Mouse (Mus musculus): ENCODE measurements around the gene Klhl26. TPM values are rescaled to one million over a fixed set of nuclear protein-coding genes. Genes with fewer than 3 reads are reported as not detected.

Klhl26 gene
- total RNA-seq, 2 experiments from 2014 or later: 6.0 to 9.5 TPM

- ATAC-seq (replicated peaks; ENCODE audit: low FRiP score, low TSS enrichment, poor library complexity, severe bottlenecking): no peak
Measured at GRCm38 (mm10) chr8:70503062-70503750, 26.4 kb upstream of the Klhl26 start.

DNA sequence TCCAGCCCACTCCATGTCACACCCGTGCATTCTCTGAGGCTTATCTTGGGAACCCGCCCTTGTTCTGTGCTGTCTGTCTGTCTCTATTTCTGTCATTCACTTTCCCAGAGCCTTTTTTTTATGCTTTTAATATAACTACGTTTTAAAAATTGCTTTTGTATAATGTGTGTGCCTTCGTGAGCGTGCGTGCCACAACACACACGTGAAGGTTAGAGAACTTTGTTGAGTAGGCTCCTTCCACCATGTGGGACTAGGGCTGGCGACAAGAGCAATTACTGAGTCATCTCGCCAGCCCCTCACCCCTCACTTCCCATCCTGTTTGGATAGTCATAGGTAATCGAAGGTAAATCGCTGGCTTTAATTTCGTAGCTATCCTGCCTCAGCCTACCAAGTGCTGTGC lies 25.8 kb upstream of the Klhl26 start:
- no peak for ATAC-seq (replicated peaks; ENCODE audit: low FRiP score, low TSS enrichment, poor library complexity, severe bottlenecking)

- ATAC-seq (replicated peaks; ENCODE audit: low FRiP score, low TSS enrichment, poor library complexity, severe bottlenecking): no peak
Measured at GRCm38 (mm10) chr8:70501820-70502529, 25.2 kb upstream of the Klhl26 start.

GRCm38 (mm10) chr8:70500386-70501301 lies 23.9 kb upstream of the Klhl26 start:
- ATAC-seq (replicated peaks; ENCODE audit: low FRiP score, low TSS enrichment, poor library complexity, severe bottlenecking): peak; percentile 73

GRCm38 (mm10) chr8:70495771-70496062 lies 18.9 kb upstream of the Klhl26 start:
- no peak for ATAC-seq (replicated peaks; ENCODE audit: low FRiP score, low TSS enrichment, poor library complexity, severe bottlenecking)

DNA sequence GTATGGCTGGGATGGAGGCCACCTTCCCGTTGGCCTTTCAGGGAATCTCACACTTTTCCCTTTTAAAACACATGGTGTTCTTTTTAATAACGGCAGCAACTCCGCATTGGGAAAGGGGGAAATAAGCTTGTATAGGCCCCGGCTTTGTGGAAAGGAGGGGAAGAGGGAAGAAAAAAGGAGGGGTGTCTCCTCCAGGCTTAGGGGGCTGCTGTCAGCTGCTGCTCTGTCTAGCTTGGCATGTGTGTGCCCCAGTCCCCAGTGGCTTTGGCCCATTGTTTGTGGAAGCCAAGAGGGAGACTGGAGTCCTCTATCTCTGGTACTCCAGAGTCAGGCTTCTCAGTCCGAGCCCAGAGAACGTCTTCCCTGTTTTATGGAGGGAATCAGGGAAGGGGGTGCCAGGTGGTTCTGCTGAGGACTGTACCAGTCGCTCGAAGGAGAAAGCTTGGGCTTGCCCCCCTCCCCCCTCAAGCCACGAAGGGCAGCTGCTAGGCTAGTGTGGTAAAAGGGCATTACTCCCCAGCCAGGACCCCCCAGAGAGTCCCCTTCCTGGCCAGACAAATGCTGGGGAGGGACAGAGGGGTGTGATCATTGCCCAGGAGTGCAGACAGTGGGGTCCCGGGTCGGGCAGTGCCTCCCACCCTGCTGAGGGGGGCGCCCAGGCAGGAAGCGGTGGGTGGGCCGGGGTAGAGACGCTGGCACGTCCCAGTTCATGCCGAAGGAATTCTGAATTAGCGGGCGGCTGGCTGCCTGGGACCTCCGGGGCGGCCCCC lies 18.4 kb upstream of the Klhl26 start:
- ATAC-seq (replicated peaks; ENCODE audit: low FRiP score, low TSS enrichment, poor library complexity, severe bottlenecking): no peak

DNA sequence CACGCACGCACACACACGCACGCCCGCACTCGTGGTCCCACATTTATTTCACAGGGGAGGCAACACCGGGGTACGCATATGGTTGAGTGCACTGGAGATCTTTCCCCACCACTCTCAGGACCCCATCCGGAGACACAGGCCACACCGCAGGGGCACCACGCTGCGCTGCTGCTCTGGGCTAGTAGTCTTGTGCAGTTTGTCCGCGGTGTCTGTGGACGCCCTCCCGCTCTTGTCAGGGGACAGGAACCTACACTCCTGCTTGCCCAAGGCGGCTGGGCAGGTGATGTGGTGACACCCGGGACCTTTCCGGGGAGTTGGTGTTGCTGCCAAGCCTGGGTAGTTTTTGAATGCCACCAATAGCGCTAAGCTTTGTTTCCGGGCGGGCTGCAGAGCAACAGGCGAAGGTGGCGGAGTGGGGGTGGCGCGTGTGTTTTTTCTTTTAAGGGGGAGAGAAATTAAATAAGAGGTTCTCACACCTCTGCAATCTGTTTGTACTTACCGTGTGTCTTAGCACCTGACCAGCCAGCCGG lies 17.7 kb upstream of the Klhl26 start:
- ATAC-seq (replicated peaks; ENCODE audit: low FRiP score, low TSS enrichment, poor library complexity, severe bottlenecking): no peak

DNA sequence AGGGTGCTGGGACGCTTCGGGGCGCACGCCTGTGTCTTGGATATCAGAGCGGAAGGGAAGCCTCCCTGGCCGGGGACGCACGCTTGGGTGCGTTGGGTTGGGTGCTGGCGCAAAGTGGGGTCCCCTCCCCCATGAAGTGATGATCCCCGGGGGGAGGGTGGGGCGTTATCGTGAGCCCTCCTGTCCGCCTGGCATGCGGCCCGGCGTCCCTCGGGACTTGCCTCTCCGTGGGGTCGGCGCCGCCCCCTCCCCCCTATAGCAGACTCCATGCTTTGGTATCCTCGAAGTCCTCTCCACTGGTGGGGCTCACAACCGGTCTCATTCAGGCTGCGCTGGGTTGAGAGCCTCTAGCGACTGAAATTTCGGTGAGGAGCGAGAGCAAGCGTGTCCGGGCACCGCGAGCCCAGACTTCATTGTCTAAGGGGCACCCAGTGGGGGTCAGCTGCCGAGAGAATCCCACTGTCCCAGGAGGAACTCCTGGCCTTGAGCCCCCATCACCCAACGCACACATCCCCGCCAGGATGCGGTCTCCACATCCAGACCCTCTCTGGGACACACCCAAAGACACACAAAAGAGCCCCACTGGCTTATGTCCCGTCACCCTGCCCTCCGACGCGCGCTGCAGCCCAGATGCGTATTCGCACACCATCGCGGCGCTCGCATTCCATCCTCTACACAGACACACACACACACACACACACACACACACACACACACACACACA lies 17.1 kb upstream of the Klhl26 start:
- no peak for ATAC-seq (replicated peaks; ENCODE audit: low FRiP score, low TSS enrichment, poor library complexity, severe bottlenecking)

DNA sequence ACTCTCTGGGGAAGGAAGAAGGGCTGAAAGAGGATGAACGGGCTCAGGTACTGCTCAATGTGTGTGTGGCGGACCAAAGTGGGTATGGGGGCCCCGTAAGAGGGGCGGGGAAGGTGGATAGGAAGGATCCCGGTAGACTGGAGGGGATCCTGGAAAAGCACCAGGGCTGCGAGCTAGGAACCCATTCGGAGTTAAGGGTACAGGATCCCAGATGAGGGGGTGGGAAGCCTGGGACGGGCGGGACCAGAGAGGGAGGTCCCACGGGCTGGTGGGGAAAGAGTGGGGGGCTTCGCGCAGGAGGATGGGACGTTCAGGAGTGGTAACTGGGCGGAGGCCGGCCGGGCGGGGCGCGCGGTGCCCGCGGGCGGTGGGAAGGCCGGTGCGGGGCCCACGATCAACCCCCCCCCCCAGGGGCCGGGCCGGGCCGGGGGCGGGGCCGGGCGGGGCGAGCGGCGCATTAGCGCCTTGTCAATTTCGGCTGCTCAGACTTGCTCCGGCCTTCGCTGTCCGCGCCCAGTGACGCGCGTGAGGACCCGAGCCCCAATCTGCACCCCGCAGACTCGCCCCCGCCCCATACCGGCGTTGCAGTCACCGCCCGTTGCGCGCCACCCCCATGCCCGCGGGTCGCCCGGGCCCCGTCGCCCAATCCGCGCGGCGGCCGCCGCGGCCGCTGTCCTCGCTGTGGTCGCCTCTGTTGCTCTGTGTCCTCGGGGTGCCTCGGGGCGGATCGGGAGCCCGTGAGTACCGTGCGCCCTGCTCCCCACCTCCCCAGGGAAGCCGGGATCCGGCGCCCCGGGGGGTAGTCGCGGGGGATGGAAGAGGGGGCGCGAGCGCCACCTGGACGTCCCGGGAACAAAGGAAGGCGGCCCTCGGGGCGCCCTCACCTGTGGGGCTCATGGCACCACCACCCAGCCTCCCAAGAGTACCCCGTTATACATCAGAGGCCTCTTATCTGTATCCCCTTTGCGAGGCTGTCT lies 16.2 kb upstream of the Klhl26 start, which contains the start of gene Crlf1:
TSS of gene Crlf1 (plus strand) at position 495 of the 977 bp plus-strand sequence.
- no peak for ATAC-seq (replicated peaks; ENCODE audit: low FRiP score, low TSS enrichment, poor library complexity, severe bottlenecking)

DNA sequence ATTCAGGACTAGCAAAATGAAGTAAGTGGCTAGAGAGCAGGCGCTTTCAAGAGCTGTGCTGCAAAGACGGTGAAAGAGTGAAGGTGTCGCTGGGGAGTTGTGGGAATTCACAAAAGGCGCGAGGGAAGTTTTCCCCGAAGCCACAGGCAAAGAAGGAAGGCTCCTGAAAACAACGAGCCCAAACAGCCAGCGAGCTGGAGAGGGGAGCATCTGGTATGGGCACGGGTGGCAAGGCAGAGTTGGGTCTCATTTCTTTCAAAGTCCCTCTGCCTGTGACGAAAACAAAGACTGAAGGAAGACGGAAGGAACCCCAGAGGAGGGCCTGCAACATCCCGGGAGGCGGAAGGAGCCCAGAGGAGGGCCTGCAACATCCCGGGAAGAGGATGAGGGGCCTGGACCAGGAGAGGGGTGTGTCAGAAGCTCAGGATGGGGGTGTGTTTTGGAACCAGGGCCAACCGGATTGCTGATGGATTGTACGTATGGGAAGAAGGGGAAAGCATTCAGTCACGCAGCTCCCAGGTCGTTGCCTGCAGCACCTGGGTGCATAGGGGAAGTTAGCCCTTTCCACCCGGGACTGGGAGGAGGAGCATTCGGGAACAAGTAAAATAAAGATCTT lies 14.2 kb upstream of the Klhl26 start:
- no peak for ATAC-seq (replicated peaks; ENCODE audit: low FRiP score, low TSS enrichment, poor library complexity, severe bottlenecking)

- no peak for ATAC-seq (replicated peaks; ENCODE audit: low FRiP score, low TSS enrichment, poor library complexity, severe bottlenecking)
Measured at GRCm38 (mm10) chr8:70490061-70490879, 13.5 kb upstream of the Klhl26 start.

- no peak for ATAC-seq (replicated peaks; ENCODE audit: low FRiP score, low TSS enrichment, poor library complexity, severe bottlenecking)
Measured at GRCm38 (mm10) chr8:70489576-70489975, 12.8 kb upstream of the Klhl26 start.

DNA sequence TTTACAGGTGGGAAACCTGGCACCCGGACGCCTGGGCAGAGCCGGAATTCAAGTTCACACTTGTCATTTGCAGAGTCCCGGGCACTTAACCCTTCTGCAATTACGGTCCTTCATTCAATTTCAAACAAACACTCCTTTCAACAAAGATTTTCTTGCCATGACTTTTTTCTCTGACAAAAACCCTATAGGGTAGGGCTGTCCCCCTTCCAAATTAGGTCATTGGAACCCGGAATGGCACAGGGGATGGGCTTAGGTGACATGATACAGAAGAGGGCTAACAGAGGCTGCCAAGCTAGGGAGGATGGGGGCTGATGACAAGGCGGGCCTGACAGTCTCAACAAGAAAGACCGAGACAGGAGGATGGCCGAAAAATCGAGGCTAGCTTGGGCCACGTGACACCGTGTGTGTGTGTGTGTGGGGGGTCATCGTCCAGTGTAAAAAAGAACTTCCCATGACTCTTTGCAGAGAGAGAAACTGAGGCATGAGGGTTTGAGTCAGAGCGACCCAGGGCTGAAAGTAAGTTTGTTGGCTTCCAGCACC lies 12.2 kb upstream of the Klhl26 start:
- no peak for ATAC-seq (replicated peaks; ENCODE audit: low FRiP score, low TSS enrichment, poor library complexity, severe bottlenecking)

GRCm38 (mm10) chr8:70487993-70488796 lies 11.4 kb upstream of the Klhl26 start:
- no peak for ATAC-seq (replicated peaks; ENCODE audit: low FRiP score, low TSS enrichment, poor library complexity, severe bottlenecking)

DNA sequence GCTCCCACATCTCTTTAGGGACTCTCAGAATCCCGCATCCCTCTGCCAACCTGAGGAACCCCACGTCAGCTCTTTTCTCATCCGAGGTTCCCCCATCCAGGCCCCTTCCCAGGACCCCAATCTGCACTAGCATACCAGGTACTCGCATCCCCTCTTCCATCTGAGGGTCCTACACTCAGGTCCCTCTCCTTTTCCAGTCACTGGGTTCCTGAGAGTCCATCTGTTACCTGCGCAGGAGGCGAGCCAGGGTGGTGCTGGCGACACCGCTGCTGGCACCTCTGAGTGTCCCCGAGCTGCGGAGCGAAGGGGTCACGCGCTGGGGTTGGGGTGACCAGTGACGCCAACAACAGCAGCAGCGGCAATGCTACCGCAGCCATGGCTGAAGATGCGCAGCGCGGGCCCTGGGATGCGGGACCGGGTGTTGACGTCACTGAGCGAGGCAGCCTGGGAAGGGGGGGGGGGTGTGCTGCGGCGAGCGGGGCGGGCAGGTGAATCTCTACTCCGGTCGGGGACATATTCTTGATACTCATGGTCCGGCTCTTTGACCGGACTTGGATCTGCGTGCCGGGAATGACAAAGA lies 10.3 kb upstream of the Klhl26 start, which contains the start of gene Tmem59l:
TSS of gene Tmem59l (minus strand) at position 418 of the 580 bp plus-strand sequence.
- no peak for ATAC-seq (replicated peaks; ENCODE audit: low FRiP score, low TSS enrichment, poor library complexity, severe bottlenecking)

Data from megakaryocyte-erythroid progenitor cell, adult 5-6 weeks (primary cell).